Mouse (Mus musculus): ENCODE data around the gene Ppdpf.

GRCm38 (mm10) chr2:181146976-181147545 lies 40.0 kb upstream of the Ppdpf start:
- TF ChIP-seq TAL1 (IDR thresholded peaks at IDR 0.05; ENCODE audit: low read length), result no peak
- TF ChIP-seq GATA1 (IDR thresholded peaks at IDR 0.05; ENCODE audit: low read length), result no peak

All from erythroblast, embryonic 14.5 days (primary cell).